Mouse (Mus musculus) heart, embryonic 11.5 days (tissue): ENCODE data around the gene Donson. TPM values are rescaled to one million over a fixed set of nuclear protein-coding genes. Genes with fewer than 3 reads are reported as not detected.

Source experiments
- ATAC-seq: fragments of 200-750 bp; cut with Nextera tagmentation; replicated peaks from 2 replicates; pipeline ENCODE4 v1.8.0; 2017; ENCODE audit warnings: moderate library complexity; ENCODE audit not compliant: insufficient number of reproducible peaks, low FRiP score, low TSS enrichment
- H3K27ac ChIP-seq: fragments of 300-500 bp; sonication (generic); 2 replicates; pipeline ENCODE4 v1.5.1; 2014; ENCODE audit warnings: mild to moderate bottlenecking, low read depth, low read length
- H3K27me3 ChIP-seq: fragments of 300-500 bp; sonication (generic); 2 replicates; pipeline ENCODE4 v1.6.1; 2014; ENCODE audit warnings: mild to moderate bottlenecking, low read length, mixed read lengths; ENCODE audit not compliant: control insufficient read depth, insufficient read depth
- H3K36me3 ChIP-seq: fragments of 300-500 bp; sonication (generic); 2 replicates; pipeline ENCODE4 v1.6.1; 2014; ENCODE audit warnings: mild to moderate bottlenecking, low read length, moderate library complexity, mixed read lengths; ENCODE audit not compliant: control insufficient read depth, insufficient read depth
- H3K4me1 ChIP-seq: fragments of 300-500 bp; sonication (generic); 2 replicates; pipeline ENCODE4 v1.6.1; 2014; ENCODE audit warnings: low read length; ENCODE audit not compliant: control insufficient read depth, insufficient read depth
- H3K4me2 ChIP-seq: fragments of 300-500 bp; sonication (generic); 2 replicates; pipeline ENCODE4 v1.6.1; 2014; ENCODE audit warnings: mild to moderate bottlenecking, moderate library complexity
- H3K4me3 ChIP-seq: fragments of 300-500 bp; sonication (generic); 2 replicates; pipeline ENCODE4 v1.5.1; 2014; ENCODE audit warnings: low read depth, low read length
- H3K9ac ChIP-seq: fragments of 300-500 bp; sonication (generic); 2 replicates; pipeline ENCODE4 v1.6.1; 2014; ENCODE audit warnings: mild to moderate bottlenecking, low read depth, low read length, moderate library complexity
- H3K9me3 ChIP-seq: fragments of 300-500 bp; sonication (generic); replicated peaks from 2 replicates; pipeline ENCODE4 v1.6.1; 2016; ENCODE audit warnings: low read length; ENCODE audit not compliant: control insufficient read depth
- WGBS: fragments of 180-500 bp; shearing (Covaris S2); extraction: QIAGEN DNeasy Blood & Tissue Kit; methylation state at CpG from one replicate; pipeline ENCODE4 v1.1.7; 2014; ENCODE audit not compliant: insufficient replicate concordance; 5-methylcytosine and 5-hydroxymethylcytosine counted together
- polyA plus RNA-seq: library from polyadenylated mRNA; unstranded; fragments of >200 nt; fragmentation: Nextera tagmentation; extraction: Ambion mirVana; gene quantifications from 2 replicates; pipeline ENCODE4 v1.2.1, GENCODE M21; 2014

Donson gene
- polyA plus RNA-seq, 1 experiment from 2014 or later: 20.7 TPM

GRCm38 (mm10) chr16:91701908-91702307, 13.3 kb upstream of the Donson start:
- Histone ChIP-seq H3K4me1 (no peaks in the 10 kb centered on the region), H3K27ac (no peak overlapping the region), H3K4me2 (no peak overlapping the region), H3K9me3 (no peaks in the 10 kb centered on the region), H3K4me3 (no peak overlapping the region), H3K27me3 (no peaks in the 10 kb centered on the region), H3K9ac (no peak overlapping the region), H3K36me3 (peaks cover 9% of the 10 kb centered on the region)
- 80% methylated on average over 13 of the region's 13 CpGs for WGBS
- no peak for ATAC-seq

GRCm38 (mm10) chr16:91698995-91699394, 10.4 kb upstream of the Donson start:
- Histone ChIP-seq H3K4me2 (no peak overlapping the region), H3K9ac (no peak overlapping the region), H3K27ac (no peak overlapping the region), H3K4me3 (no peak overlapping the region), H3K36me3 (peaks cover 9% of the 10 kb centered on the region), H3K9me3 (no peaks in the 10 kb centered on the region), H3K27me3 (no peaks in the 10 kb centered on the region), H3K4me1 (peaks cover 5% of the 10 kb centered on the region; the same call in 1 of the 2 replicates)
- 90% methylated on average over 1 of the region's 1 CpGs for WGBS
- ATAC-seq: no peak

GRCm38 (mm10) chr16:91695108-91695755, 6.7 kb upstream of the Donson start:
- H3K36me3 ChIP-seq: peaks cover 7% of the 10 kb centered on the region
- 57% methylated on average over 8 of the region's 8 CpGs for WGBS
- no peaks in the 10 kb centered on the region for H3K27me3 ChIP-seq
- H3K27ac ChIP-seq: no peak overlapping the region
- no peaks in the 10 kb centered on the region for H3K9me3 ChIP-seq
- H3K9ac ChIP-seq: no peak overlapping the region
- peaks cover 5% of the 10 kb centered on the region; the same call in 1 of the 2 replicates for H3K4me1 ChIP-seq
- no peak overlapping the region for H3K4me2 ChIP-seq
- ATAC-seq: no peak
- no peak overlapping the region for H3K4me3 ChIP-seq

GRCm38 (mm10) chr16:91694455-91695084, 6.0 kb upstream of the Donson start:
- ATAC-seq: peak; percentile 72
- no peaks in the 10 kb centered on the region for H3K27me3 ChIP-seq
- H3K4me2 ChIP-seq: no peak overlapping the region
- H3K9me3 ChIP-seq: no peaks in the 10 kb centered on the region
- peaks cover 7% of the 10 kb centered on the region for H3K36me3 ChIP-seq
- H3K27ac ChIP-seq: no peak overlapping the region
- H3K4me1 ChIP-seq: peaks cover 7% of the 10 kb centered on the region; the same call in 1 of the 2 replicates
- H3K9ac ChIP-seq: no peak overlapping the region
- 33% methylated on average over 14 of the region's 14 CpGs for WGBS
- no peak overlapping the region for H3K4me3 ChIP-seq

- no peaks in the 10 kb centered on the region for H3K9me3 ChIP-seq
- peaks cover 12% of the 10 kb centered on the region for H3K4me1 ChIP-seq
- no peak overlapping the region for H3K9ac ChIP-seq
- 0 out of 2 replicates have a peak overlapping the region, but pooled peaks have one; percentile 5 for H3K4me3 ChIP-seq
- 33% methylated on average over 7 of the region's 7 CpGs for WGBS
- no peak for ATAC-seq
- H3K27ac ChIP-seq: peak overlapping the region; percentile 29; the same call in 1 of the 2 replicates
- peak overlapping the region; percentile 88 for H3K4me2 ChIP-seq
- H3K36me3 ChIP-seq: no peaks in the 10 kb centered on the region
- no peaks in the 10 kb centered on the region for H3K27me3 ChIP-seq
Observed at GRCm38 (mm10) chr16:91689791-91690190, 1.2 kb upstream of the Donson start.

- peak overlapping the region; percentile 77 for H3K27ac ChIP-seq
- peak overlapping the region; percentile 87 for H3K9ac ChIP-seq
- peak overlapping the region; percentile 94 for H3K4me3 ChIP-seq
- WGBS: 1% methylated on average over 49 of the region's 51 CpGs
- H3K4me1 ChIP-seq: peaks cover 11% of the 10 kb centered on the region
- ATAC-seq: peak; percentile 36; the same call in 1 of the 2 replicates
- H3K27me3 ChIP-seq: no peaks in the 10 kb centered on the region
- 0 out of 2 replicates have a peak, but pooled peaks cover 5% of the 10 kb centered on the region for H3K36me3 ChIP-seq
- no peaks in the 10 kb centered on the region for H3K9me3 ChIP-seq
- H3K4me2 ChIP-seq: peak overlapping the region; percentile 88
Observed at GRCm38 (mm10) chr16:91688023-91688618, 449 bp downstream of the Donson start.

GRCm38 (mm10) chr16:91686369-91686768, 2.2 kb downstream of the Donson start:
- H3K9me3 ChIP-seq: no peaks in the 10 kb centered on the region
- WGBS: 80% methylated on average over 5 of the region's 5 CpGs
- 0 out of 2 replicates have a peak, but pooled peaks cover 5% of the 10 kb centered on the region for H3K36me3 ChIP-seq
- no peaks in the 10 kb centered on the region for H3K27me3 ChIP-seq
- no peak overlapping the region for H3K27ac ChIP-seq
- H3K4me2 ChIP-seq: no peak overlapping the region
- peaks cover 11% of the 10 kb centered on the region for H3K4me1 ChIP-seq
- ATAC-seq: no peak
- H3K9ac ChIP-seq: no peak overlapping the region
- H3K4me3 ChIP-seq: no peak overlapping the region

- H3K36me3 ChIP-seq: peaks cover 5% of the 10 kb centered on the region; the same call in 1 of the 2 replicates
- no peaks in the 10 kb centered on the region for H3K27me3 ChIP-seq
- WGBS: 77% methylated on average over 5 of the region's 5 CpGs
- no peaks in the 10 kb centered on the region for H3K9me3 ChIP-seq
- no peak overlapping the region for H3K9ac ChIP-seq
- H3K4me2 ChIP-seq: no peak overlapping the region
- H3K4me3 ChIP-seq: no peak overlapping the region
- H3K4me1 ChIP-seq: peaks cover 11% of the 10 kb centered on the region
- no peak for ATAC-seq
- H3K27ac ChIP-seq: no peak overlapping the region
Observed at GRCm38 (mm10) chr16:91685526-91685925, 3.0 kb downstream of the Donson start.
